Mouse (Mus musculus) midbrain, embryonic 11.5 days (tissue): ENCODE measurements around the gene Pfn3. TPM values are rescaled to one million over a fixed set of nuclear protein-coding genes. Genes with fewer than 3 reads are reported as not detected.

Experiments used
- ATAC-seq: fragments of 200-750 bp; cut with Nextera tagmentation; 2 replicates; pipeline ENCODE4 v1.8.0; 2017; ENCODE audit warnings: moderate TSS enrichment, moderate library complexity; ENCODE audit not compliant: low FRiP score
- DNase-seq: peaks from one replicate; pipeline ENCODE4 v3.0.0; 2015; ENCODE audit warnings: low spot score; ENCODE audit errors: missing footprints
- H3K27ac ChIP-seq: fragments of 300-500 bp; sonication (generic); 2 replicates; pipeline ENCODE4 v1.5.1; 2014; ENCODE audit warnings: low read depth, low read length
- H3K27me3 ChIP-seq: fragments of 300-500 bp; sonication (generic); 2 replicates; pipeline ENCODE4 v1.6.1; 2014; ENCODE audit warnings: mild to moderate bottlenecking, low read length, moderate library complexity, mixed read lengths; ENCODE audit not compliant: control insufficient read depth, insufficient read depth
- H3K36me3 ChIP-seq: fragments of 300-500 bp; sonication (generic); 2 replicates; pipeline ENCODE4 v1.6.1; 2014; ENCODE audit warnings: mild to moderate bottlenecking, low read length, moderate library complexity, mixed read lengths; ENCODE audit not compliant: control insufficient read depth, insufficient read depth
- H3K4me1 ChIP-seq: fragments of 300-500 bp; sonication (generic); 2 replicates; pipeline ENCODE4 v1.6.1; 2014; ENCODE audit warnings: low read length; ENCODE audit not compliant: control insufficient read depth, insufficient read depth
- H3K4me2 ChIP-seq: fragments of 300-500 bp; sonication (generic); 2 replicates; pipeline ENCODE4 v1.6.1; 2014; ENCODE audit warnings: mild to moderate bottlenecking, moderate library complexity
- H3K4me3 ChIP-seq: fragments of 300-500 bp; sonication (generic); 2 replicates; pipeline ENCODE4 v1.5.1; 2014; ENCODE audit warnings: low read depth, low read length
- H3K9ac ChIP-seq: fragments of 300-500 bp; sonication (generic); 2 replicates; pipeline ENCODE4 v1.6.1; 2014; ENCODE audit warnings: low read length
- H3K9me3 ChIP-seq: fragments of 300-500 bp; sonication (generic); 2 replicates; pipeline ENCODE4 v1.6.1; 2016; ENCODE audit warnings: low read length; ENCODE audit not compliant: control insufficient read depth
- WGBS: fragments of 180-500 bp; shearing (Covaris S2); extraction: QIAGEN DNeasy Blood & Tissue Kit; methylation state at CpG from one replicate; pipeline ENCODE4 v1.1.7; 2014; 5-methylcytosine and 5-hydroxymethylcytosine counted together
- polyA plus RNA-seq: library from polyadenylated mRNA; unstranded; fragments of >200 nt; fragmentation: Nextera tagmentation; extraction: Ambion mirVana; gene quantifications from 2 replicates; pipeline ENCODE4 v1.2.1, GENCODE M21; 2014

Pfn3 gene
- polyA plus RNA-seq, 1 experiment from 2014 or later, result not detected

DNA sequence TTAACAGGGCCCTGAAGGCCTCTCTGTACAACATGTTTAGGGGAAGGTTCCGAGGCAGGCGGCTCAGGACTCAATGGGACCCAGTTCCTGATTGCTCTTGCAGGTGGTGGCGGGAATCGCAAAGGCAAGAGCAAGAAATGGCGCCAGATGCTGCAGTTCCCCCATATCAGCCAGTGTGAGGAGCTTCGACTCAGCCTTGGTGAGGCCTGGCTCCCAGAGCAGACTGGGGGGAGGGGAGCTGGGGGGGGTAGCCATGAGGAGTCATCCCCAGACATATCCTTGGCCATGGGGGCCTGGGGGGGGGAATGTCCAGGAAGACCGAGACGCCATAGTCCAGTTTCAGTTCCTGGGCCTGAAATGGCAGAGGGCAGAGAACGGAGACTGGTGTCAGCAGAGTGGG, 34.2 kb upstream of the Pfn3 start:
- ATAC-seq (no peak), DNase-seq (no peak)
- no peak overlapping the region for H3K4me3 ChIP-seq
- 94% methylated on average over 9 of the region's 9 CpGs for WGBS
- no peak overlapping the region for H3K4me2 ChIP-seq
- peaks cover 28% of the 10 kb centered on the region for H3K36me3 ChIP-seq
- no peaks in the 10 kb centered on the region for H3K9me3 ChIP-seq
- H3K27ac ChIP-seq, result no peak overlapping the region
- no peak overlapping the region for H3K9ac ChIP-seq
- H3K4me1 ChIP-seq, result peaks cover 14% of the 10 kb centered on the region
- H3K27me3 ChIP-seq, result no peaks in the 10 kb centered on the region

DNA sequence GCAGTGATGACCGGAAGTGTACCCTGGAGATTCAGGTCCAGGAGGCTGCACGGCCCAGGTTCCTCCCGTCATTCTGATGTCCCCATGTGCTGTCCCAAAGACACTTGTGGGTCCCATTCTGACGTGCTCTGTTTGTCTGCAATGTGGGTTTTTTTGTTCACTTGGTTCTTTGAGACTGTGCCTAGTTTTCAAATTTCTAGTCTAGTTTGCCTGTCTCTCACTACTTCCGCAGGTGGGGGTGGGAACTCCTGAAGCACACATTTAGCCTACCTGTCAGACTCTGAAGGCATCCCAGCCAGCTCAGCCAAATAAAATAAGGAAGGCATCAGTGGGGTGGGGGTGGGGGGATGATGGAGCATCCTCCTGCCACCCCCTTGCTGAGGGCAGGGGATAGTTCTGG, 33.1 kb upstream of the Pfn3 start:
- ATAC-seq, result no peak
- Histone ChIP-seq H3K27ac (no peak overlapping the region), H3K4me1 (peaks cover 18% of the 10 kb centered on the region), H3K27me3 (no peaks in the 10 kb centered on the region), H3K4me3 (no peak overlapping the region), H3K36me3 (peaks cover 25% of the 10 kb centered on the region), H3K9ac (no peak overlapping the region), H3K4me2 (no peak overlapping the region), H3K9me3 (no peaks in the 10 kb centered on the region)
- 92% methylated on average over 5 of the region's 5 CpGs for WGBS
- peak; percentile 54 for DNase-seq

DNA sequence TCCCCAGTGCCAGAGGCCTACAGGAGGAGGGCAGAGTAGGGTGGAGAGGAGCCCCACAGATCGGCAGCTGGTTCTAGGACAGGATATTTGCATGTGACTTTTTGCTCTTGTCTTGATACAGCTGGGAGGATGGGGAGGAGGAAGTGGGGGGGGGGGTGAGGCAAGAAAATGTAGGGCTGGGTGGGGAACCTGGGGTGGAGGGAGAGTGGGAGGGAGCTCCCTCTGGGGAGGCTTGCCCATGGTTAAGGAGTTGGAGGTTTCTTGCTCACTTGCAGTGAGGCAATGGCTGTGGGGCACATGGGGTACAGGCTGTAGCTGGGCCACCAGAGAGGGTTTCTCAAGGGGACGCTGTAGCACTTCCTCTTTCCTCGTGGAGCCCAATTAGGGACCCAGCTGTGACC, 32.5 kb upstream of the Pfn3 start:
- peaks cover 18% of the 10 kb centered on the region for H3K4me1 ChIP-seq
- H3K9me3 ChIP-seq, result no peaks in the 10 kb centered on the region
- H3K4me3 ChIP-seq, result no peak overlapping the region
- no peak overlapping the region for H3K4me2 ChIP-seq
- peaks cover 20% of the 10 kb centered on the region for H3K36me3 ChIP-seq
- peak overlapping the region; percentile 14; the same call in 1 of the 2 replicates for H3K9ac ChIP-seq
- no peak overlapping the region for H3K27ac ChIP-seq
- DNase-seq (no peak), ATAC-seq (no peak)
- H3K27me3 ChIP-seq, result no peaks in the 10 kb centered on the region
- 89% methylated on average over 3 of the region's 3 CpGs for WGBS

DNA sequence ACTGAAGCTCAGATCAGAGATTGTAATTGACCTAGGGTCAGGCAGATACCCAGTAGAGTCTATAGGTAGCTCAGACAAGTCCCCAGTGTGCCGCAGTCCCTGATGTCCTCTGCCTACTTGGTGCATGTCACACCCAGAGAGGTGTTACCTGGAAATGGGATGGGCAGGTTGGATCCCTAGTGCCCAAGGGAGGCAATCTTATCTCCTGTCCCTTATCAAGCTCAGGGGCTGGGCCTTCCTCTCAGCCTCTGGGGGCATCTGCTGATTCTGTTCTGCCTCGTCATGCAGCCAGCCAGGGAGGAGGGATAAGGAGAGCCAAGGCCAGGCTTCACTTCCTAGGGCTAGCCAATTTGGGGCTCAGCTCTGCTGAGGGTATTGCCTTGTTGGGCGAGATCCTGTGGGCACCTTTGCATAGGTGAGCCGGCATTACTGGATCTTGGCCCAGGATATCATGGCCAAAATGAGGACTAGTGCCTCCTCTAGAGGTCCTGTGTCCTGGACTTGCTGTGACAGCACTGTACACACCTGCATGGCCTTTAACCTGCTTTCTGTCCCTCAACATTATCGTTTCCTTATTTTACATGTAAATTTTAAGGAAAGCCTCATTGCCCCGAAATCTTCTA, 31.6 kb upstream of the Pfn3 start:
- WGBS, result 84% methylated on average over 6 of the region's 6 CpGs

DNA sequence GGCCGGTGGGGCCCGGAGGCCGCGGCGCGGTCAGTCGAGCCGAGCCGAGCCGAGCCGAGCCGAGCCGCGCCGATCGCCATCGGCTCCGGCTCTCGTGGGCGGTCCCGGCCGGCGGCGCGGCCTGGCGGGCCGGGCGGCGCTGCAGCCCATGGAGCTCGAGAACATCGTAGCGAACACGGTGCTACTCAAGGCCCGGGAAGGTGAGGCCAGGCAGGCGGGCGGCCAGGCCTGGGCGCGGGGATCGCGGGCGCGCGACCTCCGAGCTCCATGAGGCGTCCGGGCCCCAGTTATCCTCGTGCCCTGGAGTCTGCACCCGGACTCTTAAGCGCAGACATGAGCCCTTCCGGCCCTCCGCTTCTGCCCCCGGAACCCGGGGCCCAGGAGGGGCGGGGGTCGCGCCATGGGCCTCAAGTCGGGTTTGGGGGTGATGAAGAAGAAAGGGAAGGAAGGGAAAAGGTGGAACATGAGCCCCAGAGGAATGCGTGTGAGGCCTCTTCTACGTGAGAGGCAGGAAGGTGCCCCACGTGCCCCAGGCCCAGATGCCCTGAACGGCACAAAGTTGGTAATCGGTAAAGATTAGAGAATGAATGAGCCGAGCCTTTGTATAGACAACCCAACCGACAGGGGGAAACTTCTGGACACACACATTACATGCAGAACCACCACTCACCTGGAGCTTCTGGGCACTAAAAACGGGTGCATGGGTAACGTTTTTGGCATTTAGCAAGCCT, 30.5 kb upstream of the Pfn3 start:
- no peaks in the 10 kb centered on the region for H3K9me3 ChIP-seq
- H3K4me3 ChIP-seq, result peak overlapping the region; percentile 73
- peak overlapping the region; percentile 84 for H3K4me2 ChIP-seq
- under 1% methylated on average over 50 of the region's 66 CpGs for WGBS
- peak overlapping the region; percentile 94 for H3K9ac ChIP-seq
- H3K27ac ChIP-seq, result peak overlapping the region; percentile 83
- peak; percentile 96 for DNase-seq
- no peaks in the 10 kb centered on the region for H3K27me3 ChIP-seq
- no peak for ATAC-seq
- peaks cover 1% of the 10 kb centered on the region; the same call in 1 of the 2 replicates for H3K36me3 ChIP-seq
- peaks cover 18% of the 10 kb centered on the region for H3K4me1 ChIP-seq

More for the DNA sequence above, 31.6 kb upstream of the Pfn3 start:
- H3K4me2 ChIP-seq, result peak overlapping the region; percentile 84
- no peak overlapping the region for H3K27ac ChIP-seq
- H3K36me3 ChIP-seq, result peaks cover 12% of the 10 kb centered on the region
- H3K27me3 ChIP-seq, result no peaks in the 10 kb centered on the region
- peaks cover 18% of the 10 kb centered on the region for H3K4me1 ChIP-seq
- peak overlapping the region; percentile 73 for H3K4me3 ChIP-seq
- ATAC-seq (no peak), DNase-seq (peak; percentile 82)
- peak overlapping the region; percentile 94 for H3K9ac ChIP-seq
- H3K9me3 ChIP-seq, result no peaks in the 10 kb centered on the region

DNA sequence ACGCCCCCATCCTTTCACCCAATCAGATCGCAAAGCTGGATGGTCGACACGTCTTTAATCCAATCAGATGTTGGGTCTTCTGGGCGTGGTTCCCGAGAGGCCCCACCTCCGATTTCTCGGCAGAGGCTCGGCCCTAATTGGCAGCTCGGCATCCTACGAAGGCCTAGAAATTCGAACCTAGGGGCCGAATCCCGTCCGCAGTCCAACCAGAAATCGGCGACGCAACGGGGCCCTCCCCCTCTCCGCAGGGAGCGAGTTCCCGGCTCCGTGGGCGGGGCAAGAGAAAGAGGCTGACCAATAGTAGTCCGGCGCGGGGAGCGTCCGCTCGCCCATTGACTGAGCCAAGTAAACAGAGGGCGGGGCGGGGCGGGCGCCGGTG, 29.9 kb upstream of the Pfn3 start, which contains the start of gene Grk6:
TSS of gene Grk6 (plus strand) at position 136 of the 379 bp plus-strand sequence.
- Histone ChIP-seq H3K9ac (peak within 1 kb of the TSS; percentile 94), H3K27me3 (no peaks in the 10 kb centered on the region), H3K4me1 (peaks cover 18% of the 10 kb centered on the region), H3K36me3 (no peaks in the 10 kb centered on the region), H3K4me2 (peak within 1 kb of the TSS; percentile 84), H3K27ac (peak within 1 kb of the TSS; percentile 83), H3K9me3 (no peaks in the 10 kb centered on the region), H3K4me3 (peak within 1 kb of the TSS; percentile 73)
- WGBS, result under 1% methylated on average over 34 of the region's 35 CpGs
- ATAC-seq (peak; percentile 97), DNase-seq (peak; percentile 100)

DNA sequence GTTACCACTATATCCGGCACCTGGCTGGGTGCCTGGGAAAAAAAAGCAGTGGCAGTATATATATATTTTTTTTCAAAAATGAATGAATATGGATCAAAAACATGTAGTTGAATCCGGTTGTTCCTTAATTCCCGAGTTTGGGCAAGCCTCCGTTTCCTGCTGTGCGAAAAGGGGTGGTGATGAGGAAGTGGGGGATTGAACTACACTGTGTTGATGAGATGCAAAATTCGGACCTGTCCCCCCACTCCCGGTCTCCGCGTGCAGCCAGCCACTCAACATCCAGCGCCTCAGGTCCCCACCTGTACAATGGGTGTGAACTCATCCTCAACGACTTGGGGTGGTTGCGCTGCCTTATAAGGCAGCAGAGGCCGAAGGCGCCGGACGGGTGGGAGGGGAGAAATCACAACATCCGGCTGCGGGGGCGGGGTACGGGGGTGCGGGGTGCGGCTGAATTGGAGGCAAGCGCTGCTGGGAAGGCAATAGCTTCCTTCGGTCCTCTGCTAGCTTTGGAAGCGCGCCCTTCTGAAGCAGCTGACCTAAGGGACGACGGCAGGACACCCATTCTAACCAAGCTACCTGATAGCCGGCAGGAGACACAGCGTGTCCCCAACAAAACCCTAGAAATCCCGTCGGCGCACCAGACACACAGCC, 29.4 kb upstream of the Pfn3 start:
- WGBS, result 1% methylated on average over 33 of the region's 33 CpGs
- peak overlapping the region; percentile 84 for H3K4me2 ChIP-seq
- H3K27me3 ChIP-seq, result no peaks in the 10 kb centered on the region
- H3K27ac ChIP-seq, result peak overlapping the region; percentile 80
- H3K4me1 ChIP-seq, result peaks cover 18% of the 10 kb centered on the region
- H3K4me3 ChIP-seq, result peak overlapping the region; percentile 73
- DNase-seq (no peak), ATAC-seq (peak; percentile 62)
- peak overlapping the region; percentile 60 for H3K9ac ChIP-seq
- H3K36me3 ChIP-seq, result no peaks in the 10 kb centered on the region
- H3K9me3 ChIP-seq, result no peaks in the 10 kb centered on the region

DNA sequence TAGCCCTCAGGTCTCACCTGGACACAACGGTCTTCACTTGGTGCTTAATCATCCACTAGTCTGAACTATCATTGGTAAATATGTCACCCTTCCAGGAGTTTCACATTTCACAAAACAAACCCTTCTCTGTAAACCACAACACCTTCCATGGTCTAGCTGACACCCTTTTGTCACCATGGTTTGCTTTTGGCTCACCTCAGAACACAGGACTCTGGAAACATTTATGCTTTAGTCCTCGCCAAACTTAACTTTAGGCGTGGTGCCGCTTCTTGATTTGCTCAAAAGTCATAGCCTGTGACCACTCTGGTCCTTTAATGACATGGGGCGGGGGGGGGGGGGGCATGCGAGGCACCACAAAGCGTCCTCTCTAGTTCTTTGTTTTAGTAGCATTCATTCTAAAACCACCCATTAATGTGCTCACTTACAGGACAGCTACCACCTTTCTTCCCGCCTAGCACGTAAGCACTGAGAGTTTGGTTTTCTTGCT, 28.8 kb upstream of the Pfn3 start:
- 49% methylated on average over 9 of the region's 9 CpGs for WGBS
- Histone ChIP-seq H3K9me3 (no peaks in the 10 kb centered on the region), H3K4me2 (peak overlapping the region; percentile 84), H3K36me3 (no peaks in the 10 kb centered on the region), H3K4me1 (peaks cover 18% of the 10 kb centered on the region), H3K9ac (peak overlapping the region; percentile 60), H3K27ac (no peak overlapping the region), H3K4me3 (peak overlapping the region; percentile 73), H3K27me3 (no peaks in the 10 kb centered on the region)
- ATAC-seq (no peak), DNase-seq (peak; percentile 80)
